Mouse (Mus musculus): ENCODE measurements around the gene Dnah10. TPM values are rescaled to one million over a fixed set of nuclear protein-coding genes. Genes with fewer than 3 reads are reported as not detected.
"Not testable (repeated sequence)": the region's sequence is repeated elsewhere in the genome, so short reads cannot be mapped to it uniquely, and the experiment has no call there.

The Dnah10 gene
- total RNA-seq (2021), result 1 to 10 TPM in 1 of 2 experiments, under 1 TPM in 1; 0.60 to 1.1 TPM

- peak; percentile 40 to 61 for DNase-seq (ENCODE audit: low spot score in 2 of 2)
- intact Hi-C loops (cut with DNase I), result no loop called here
Observed at GRCm38 (mm10) chr5:124724997-124725396, at the start of gene Dnah10. TSS of gene Dnah10 (plus strand) at chr5:124725085.

GRCm38 (mm10) chr5:124713741-124714140, 11.1 kb upstream of the Dnah10 start:
- intact Hi-C loops (cut with DNase I), result no loop called here
- no peak for DNase-seq (ENCODE audit: low spot score in 2 of 2)

GRCm38 (mm10) chr5:124715135-124715534, 9.8 kb upstream of the Dnah10 start:
- intact Hi-C loops (cut with DNase I), result no loop called here
- DNase-seq (ENCODE audit: low spot score in 2 of 2), result no peak

GRCm38 (mm10) chr5:124717969-124718368, 6.9 kb upstream of the Dnah10 start:
- intact Hi-C loops (cut with DNase I), result no loop called here
- DNase-seq (ENCODE audit: low spot score in 2 of 2), result peak in 1 of 2 experiments; percentile 55

GRCm38 (mm10) chr5:124718396-124718795, 6.5 kb upstream of the Dnah10 start:
- intact Hi-C loops (cut with DNase I), result no loop called here
- no peak for DNase-seq (ENCODE audit: low spot score in 2 of 2)

GRCm38 (mm10) chr5:124723125-124723524, 1.8 kb upstream of the Dnah10 start:
- intact Hi-C loops (cut with DNase I), result no loop called here
- no peak for DNase-seq (ENCODE audit: low spot score in 2 of 2)

- no peak for DNase-seq (ENCODE audit: low spot score in 2 of 2)
- intact Hi-C loops (cut with DNase I), result no loop called here
Observed at GRCm38 (mm10) chr5:124729662-124730206, 4.8 kb downstream of the Dnah10 start.

- intact Hi-C loops (cut with DNase I), result no loop called here
- DNase-seq (ENCODE audit: low spot score in 2 of 2), result no peak
Observed at GRCm38 (mm10) chr5:124733961-124734360, 9.1 kb downstream of the Dnah10 start.

- no peak for DNase-seq (ENCODE audit: low spot score in 2 of 2)
Observed at GRCm38 (mm10) chr5:124741898-124742599, 17.2 kb downstream of the Dnah10 start.

GRCm38 (mm10) chr5:124743841-124744240, 19.0 kb downstream of the Dnah10 start:
- intact Hi-C loops (cut with DNase I), result no loop called here
- DNase-seq (ENCODE audit: low spot score in 2 of 2), result no peak

More at GRCm38 (mm10) chr5:124741898-124742599, 17.2 kb downstream of the Dnah10 start:
- intact Hi-C loops (cut with DNase I), result no loop called here

- intact Hi-C loops (cut with DNase I), result no loop called here
- DNase-seq (ENCODE audit: low spot score in 2 of 2), result no peak
Observed at GRCm38 (mm10) chr5:124746220-124746619, 21.3 kb downstream of the Dnah10 start.

- intact Hi-C loops (cut with DNase I), result no loop called here
- no peak for DNase-seq (ENCODE audit: low spot score in 2 of 2)
Observed at GRCm38 (mm10) chr5:124748296-124748695, 23.4 kb downstream of the Dnah10 start.

- intact Hi-C loops (cut with DNase I), result no loop called here
- DNase-seq (ENCODE audit: low spot score in 2 of 2), result no peak
Observed at GRCm38 (mm10) chr5:124751656-124752055, 26.8 kb downstream of the Dnah10 start.

GRCm38 (mm10) chr5:124761011-124761410, 36.1 kb downstream of the Dnah10 start:
- intact Hi-C loops (cut with DNase I), result no loop called here
- DNase-seq (ENCODE audit: low spot score in 2 of 2), result no peak

- intact Hi-C loops (cut with DNase I), result no loop called here
Observed at GRCm38 (mm10) chr5:124761787-124762186, 36.9 kb downstream of the Dnah10 start.

GRCm38 (mm10) chr5:124774552-124774951, 49.7 kb downstream of the Dnah10 start:
- intact Hi-C loops (cut with DNase I), result no loop called here
- DNase-seq (ENCODE audit: low spot score in 2 of 2), result no peak

More at GRCm38 (mm10) chr5:124761787-124762186, 36.9 kb downstream of the Dnah10 start:
- DNase-seq (ENCODE audit: low spot score in 2 of 2), result no peak

GRCm38 (mm10) chr5:124776289-124776688, 51.4 kb downstream of the Dnah10 start:
- DNase-seq (ENCODE audit: low spot score in 2 of 2), result not testable (repeated sequence)
- intact Hi-C loops (cut with DNase I), result loop anchor here (5.0 kb wide), 1 partner anchor 91 kb away; no protein-coding TSS in a partner anchor

GRCm38 (mm10) chr5:124777178-124777709, 52.4 kb downstream of the Dnah10 start:
- intact Hi-C loops (cut with DNase I), result loop anchor here (5.0 kb wide), 1 partner anchor 90 kb away; no protein-coding TSS in a partner anchor
- DNase-seq (ENCODE audit: low spot score in 2 of 2), result peak; percentile 27 to 55

GRCm38 (mm10) chr5:124779926-124780325, 55.0 kb downstream of the Dnah10 start:
- intact Hi-C loops (cut with DNase I), result loop anchor here (5.0 kb wide), 1 partner anchor 87 kb away; no protein-coding TSS in a partner anchor
- no peak for DNase-seq (ENCODE audit: low spot score in 2 of 2)

GRCm38 (mm10) chr5:124781696-124782095, 56.8 kb downstream of the Dnah10 start:
- DNase-seq (ENCODE audit: low spot score in 2 of 2), result no peak
- intact Hi-C loops (cut with DNase I), result no loop called here

GRCm38 (mm10) chr5:124785650-124786049, 60.8 kb downstream of the Dnah10 start:
- intact Hi-C loops (cut with DNase I), result no loop called here
- DNase-seq (ENCODE audit: low spot score in 2 of 2), result no peak
